Mouse (Mus musculus) gastrocnemius, postnatal 14 days (tissue): ENCODE measurements around the gene Setd1b. TPM values are rescaled to one million over a fixed set of nuclear protein-coding genes. Genes with fewer than 3 reads are reported as not detected.

Experiments used
- DNase-seq: peaks from one replicate; pipeline ENCODE4 v3.0.0; 2021; ENCODE audit warnings: mixed read lengths
- intact Hi-C: fragments of 180-260 bp; cut with DNase I; formaldehyde crosslinking; loops from one replicate; pipeline ENCODE4 v1.15.1; 2025; ENCODE audit warnings: low total_unique reads
- total RNA-seq, 2 experiments: library from RNA; stranded (reverse); gene quantifications; 2 replicates each; pipeline ENCODE4 v1.2.3; 2021

Gene Setd1b
- total RNA-seq, 2 experiments from 2014 or later = 10.5 to 11.2 TPM

DNA sequence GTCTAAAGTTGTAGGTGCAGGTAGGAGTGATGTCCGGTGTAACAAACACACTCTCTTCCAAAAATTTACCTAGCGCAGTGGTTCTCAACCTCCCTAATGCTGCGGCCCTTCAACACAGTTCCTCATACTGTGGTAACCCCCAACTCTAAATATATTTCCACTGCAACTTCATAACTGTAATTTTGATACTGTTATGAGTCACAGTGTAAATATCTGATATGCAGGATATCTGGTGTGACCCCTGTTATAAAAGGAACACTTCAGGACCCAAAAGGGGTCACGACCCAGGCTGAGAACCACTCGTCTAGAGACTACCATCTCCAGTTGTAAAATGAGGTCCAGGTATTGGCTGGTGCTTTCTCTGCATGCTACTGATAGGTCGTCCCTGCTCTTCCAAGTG, 16.9 kb upstream of the Setd1b start:
- intact Hi-C loops = no loop called here
- no peak for DNase-seq

DNA sequence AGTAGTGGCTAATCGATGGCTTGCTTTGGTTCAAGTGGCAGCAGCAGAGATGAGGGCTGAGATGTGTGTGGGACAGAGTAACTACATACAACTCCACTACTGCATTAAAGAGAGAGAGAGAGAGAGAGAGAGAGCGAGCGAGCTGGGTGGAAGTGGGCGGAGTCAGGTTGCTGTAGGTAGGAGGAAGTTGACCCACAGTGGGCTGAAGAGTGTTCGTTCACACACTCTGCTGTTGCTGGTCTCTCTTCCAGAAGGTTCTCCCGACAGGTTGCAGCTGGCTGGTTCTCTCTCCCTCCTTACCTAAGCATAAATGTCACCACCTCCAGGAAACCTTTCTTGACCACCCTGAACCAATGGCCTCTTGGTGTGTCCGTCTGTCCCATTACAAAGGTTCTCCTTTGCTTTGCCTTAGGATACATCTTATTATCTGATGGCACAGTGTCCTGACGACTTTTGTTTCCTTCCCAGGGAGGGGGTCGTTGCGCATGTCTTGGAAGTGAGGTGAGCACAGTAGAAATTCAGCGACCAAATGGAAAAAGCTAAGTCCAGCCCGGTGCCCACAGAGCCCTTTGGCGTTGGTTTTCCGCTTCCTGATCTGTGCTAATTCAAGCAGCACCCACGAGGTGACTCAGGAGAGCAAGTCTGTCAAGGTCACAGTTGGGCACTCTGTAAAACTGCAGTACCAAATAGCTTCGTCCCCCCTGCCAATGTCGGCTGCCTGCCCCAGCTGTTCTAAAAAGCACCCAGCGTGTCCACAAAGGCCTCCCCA, 16.2 kb upstream of the Setd1b start:
- no peak for DNase-seq
- intact Hi-C loops = no loop called here

DNA sequence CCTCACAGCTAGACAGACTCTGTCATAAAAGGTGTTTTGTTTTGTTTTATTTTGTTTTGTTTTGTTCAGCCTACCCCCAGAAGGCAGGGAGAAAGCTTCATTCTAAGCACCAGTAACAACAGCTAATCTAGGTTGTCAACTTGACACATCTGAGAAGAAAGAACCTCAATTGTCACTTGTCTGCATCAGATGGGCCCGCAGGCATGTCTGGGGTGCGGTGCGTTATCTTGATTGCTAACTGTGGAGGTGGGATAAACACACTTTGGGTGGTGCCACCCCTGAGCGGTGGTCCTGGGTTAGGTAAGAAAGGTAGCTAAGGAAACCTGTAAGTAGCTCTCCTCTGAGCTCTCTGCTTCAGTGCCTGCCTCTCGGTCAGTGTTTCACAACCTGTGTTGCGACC, 15.0 kb upstream of the Setd1b start:
- intact Hi-C loops = no loop called here
- no peak for DNase-seq

DNA sequence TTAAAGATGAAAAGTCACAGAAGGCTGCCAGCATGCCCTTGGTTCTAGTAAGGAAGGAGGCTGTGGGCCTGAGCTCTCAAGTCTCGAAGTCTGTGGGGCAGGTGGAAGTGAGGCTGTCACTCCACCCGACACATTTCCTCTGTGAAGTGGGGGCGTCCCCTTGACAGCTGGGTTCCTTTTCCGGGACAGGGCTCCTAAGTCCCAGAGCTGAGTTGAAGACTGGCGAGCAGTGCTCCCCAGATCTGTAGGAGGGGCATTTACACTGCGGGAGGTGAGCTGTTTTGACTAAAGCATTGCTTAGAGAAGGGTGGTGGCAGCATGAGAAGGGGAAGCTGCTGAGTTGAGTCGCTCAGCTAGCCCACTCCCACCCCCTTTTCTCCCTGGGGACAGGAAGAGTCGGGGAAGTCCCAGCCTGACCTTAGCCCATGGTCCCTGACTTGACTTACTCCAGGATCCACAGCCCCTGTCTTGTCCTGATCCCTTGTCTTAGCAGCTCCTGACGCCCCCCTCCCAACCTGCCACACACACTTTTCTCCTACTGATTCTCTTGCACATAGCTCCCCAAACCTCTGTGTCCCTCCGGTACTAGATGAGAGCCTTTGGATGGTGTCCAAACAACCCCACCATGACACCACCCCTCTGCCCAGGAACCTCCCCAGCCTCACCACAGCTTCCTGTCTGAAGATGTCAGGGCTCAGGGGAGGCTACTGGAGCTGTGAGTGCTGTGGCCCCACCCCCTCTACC, 13.4 kb upstream of the Setd1b start:
- no peak for DNase-seq

DNA sequence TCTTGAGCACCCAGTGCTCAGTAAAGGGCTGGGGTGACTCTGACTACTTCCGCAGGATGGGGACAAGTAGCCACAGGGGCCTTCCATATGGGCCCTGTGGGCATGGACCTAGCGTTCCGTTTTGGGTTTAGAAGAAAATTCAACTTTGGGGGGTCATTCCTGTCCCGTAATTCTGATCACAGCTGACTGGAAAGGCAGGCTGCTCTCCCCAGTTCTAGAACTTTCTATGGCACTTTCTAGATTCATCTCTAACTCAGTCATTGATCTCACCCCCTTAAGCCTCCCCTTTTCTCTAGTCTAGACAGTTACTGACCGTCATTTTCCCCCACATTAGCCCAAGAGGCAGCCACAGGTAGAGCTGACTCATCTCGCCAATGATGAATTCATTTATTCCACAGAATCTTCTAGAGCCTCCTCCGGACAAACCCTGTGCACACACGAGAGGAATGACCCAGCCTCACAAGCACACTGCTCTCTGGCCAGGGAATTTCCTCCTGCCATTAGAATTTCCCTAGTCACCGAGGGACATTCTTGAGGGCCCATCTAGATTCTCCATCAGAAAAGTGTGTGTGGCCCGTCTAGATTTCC, 12.7 kb upstream of the Setd1b start:
- no peak for DNase-seq
- intact Hi-C loops = no loop called here

More for the DNA sequence above, 13.4 kb upstream of the Setd1b start:
- intact Hi-C loops = no loop called here

DNA sequence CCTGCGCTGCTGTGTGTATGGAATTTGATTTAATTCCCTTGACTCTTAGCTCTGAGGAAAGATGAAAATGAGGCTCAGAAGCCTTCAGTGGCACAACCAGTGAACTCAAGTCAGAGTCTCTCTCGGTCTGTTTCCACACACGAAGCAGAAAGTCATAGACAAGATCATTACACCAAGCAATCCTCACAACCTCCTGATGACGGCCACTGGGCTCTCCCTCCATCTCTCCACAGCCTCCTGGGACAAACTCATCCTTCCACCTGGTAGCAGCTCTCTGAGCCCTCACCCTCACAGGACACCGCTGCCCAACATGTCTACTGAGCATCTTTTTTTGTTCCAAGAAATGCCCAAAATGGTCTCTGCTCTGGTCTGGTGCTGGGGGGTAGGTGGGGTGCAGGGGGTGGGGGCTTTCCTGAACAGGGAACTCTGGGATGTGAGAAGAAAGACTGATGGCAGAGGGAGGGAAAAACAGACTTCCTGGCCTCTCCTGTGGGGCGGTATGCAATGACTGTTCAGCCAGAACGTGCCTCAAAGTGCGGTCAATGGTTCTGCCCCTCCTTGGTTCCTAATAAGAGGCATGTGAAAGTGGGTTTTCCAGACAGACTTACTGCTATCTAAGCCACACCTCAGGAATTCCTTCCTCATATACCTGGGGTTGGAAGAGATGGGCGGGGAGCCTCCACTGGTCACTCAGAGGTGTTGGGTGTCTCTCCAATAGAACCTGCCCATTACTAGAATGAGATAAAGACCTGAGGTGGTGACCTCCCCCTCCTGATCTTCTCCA, 11.8 kb upstream of the Setd1b start:
- DNase-seq = no peak
- intact Hi-C loops = no loop called here

DNA sequence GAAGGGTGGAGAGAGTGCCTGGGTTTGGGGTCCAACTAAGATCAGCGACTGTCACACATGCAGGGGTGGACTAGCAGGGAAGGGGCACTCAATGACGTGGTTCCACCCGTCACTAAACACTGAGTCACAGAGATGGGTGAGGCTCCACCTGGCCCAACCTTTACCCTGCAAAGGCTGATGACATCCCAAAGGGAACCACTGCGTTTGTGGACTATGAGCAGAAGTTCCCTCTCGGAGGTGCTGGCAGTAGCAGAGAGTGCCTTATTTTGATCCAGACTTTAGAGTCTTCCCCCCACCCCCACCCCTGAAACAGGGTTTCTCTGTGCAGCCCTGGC, 11.2 kb upstream of the Setd1b start:
- intact Hi-C loops = no loop called here
- no peak for DNase-seq

DNA sequence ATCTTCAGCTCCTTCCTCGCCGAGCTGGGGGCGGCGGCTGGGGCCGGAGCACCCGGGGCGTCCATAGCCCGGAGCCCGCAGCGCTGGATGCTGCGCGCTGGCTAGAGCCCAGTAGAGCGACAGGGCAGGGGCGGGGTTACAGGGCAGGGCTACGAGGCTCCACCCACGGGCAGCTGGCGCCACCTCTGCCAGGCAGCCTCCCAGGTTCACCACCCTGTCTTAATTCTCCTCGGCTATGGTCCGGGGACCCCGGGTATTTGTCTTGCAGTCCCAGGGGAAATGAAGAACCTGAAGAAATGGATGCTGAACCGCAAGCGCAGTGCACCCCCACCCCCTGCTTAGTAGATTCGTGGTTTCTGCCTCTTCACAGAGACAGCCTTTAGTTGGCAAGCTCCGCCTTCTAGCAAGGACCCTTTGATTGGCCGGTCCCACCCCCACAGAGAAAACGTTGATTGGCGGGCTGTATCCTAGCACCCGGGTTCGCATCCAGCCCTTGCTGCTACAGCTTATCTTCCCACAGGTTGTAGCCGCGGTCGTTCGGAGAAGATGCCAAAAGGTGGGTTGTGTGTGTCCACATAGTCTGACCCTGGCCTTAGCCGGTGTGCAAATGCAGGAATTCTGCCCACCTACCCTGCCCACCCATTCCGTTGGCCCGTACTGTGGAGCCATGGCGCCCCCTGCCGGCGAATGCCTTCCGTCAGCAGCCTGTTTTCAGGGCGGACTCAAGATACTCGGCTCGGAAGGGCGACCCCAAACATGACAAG, 9.5 kb upstream of the Setd1b start, which contains the start of gene Rhof:
Gene Rhof, minus strand, starts transcription at position 385 of the 764 bp plus-strand sequence.
- intact Hi-C loops = loop anchor here (2.0 kb wide), 1 partner anchor 16 kb away; no protein-coding TSS in a partner anchor
- peak; percentile 81 for DNase-seq

DNA sequence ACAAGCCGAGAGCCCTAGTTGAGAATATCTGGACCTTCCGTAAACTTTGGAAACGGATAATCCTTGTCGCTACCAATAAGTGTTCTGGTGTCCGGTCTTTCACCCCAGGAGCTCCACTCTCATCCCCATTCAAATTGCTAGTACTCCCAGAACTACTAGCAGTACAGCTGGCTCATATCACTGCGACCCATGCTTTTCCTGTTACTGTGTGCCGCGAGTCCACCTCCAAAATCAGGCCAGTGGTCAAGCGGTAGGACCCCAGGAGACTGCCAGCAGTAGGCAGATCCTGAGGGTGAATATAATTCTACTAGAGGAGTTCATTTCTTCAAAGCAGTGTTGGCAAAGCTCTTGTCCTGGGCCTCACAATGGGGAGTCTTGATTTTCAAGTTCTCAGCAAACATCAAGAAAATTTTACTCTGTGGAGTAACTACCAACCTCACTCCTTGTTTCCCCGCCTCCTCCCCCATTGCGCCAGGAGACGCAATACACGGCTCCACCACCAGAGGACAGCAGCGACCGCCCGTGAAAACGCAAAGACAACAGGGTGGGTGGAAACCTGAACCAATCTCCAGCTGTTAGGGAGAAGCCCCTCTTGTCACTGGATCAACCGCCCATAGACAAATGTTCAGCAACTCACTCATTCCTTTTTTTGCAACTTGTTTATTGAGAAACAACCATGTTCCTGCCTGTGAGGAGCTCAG, 8.8 kb upstream of the Setd1b start:
- DNase-seq = peak; percentile 85
- intact Hi-C loops = loop anchor here (2.0 kb wide), 1 partner anchor 16 kb away; no protein-coding TSS in a partner anchor

DNA sequence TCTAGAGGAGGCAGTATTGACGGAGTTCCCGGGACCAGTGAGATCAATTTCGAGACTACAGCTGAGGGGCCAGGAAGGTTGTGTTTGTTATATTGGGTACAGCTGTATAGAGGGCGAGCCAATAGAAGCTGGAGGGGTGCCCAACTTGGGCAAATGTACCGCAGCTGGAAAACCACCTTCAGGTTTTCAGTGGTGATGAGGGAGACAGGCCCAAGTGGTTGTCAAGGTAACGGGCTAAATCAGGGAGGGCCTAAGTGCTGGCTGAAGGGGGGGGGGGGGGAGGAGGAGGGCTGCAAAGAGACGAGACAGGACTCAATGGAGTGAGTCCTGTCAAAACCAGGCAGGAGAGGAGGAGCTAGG, 8.2 kb upstream of the Setd1b start:
- DNase-seq = no peak
- intact Hi-C loops = loop anchor here (2.0 kb wide), 1 partner anchor 15 kb away; no protein-coding TSS in a partner anchor

DNA sequence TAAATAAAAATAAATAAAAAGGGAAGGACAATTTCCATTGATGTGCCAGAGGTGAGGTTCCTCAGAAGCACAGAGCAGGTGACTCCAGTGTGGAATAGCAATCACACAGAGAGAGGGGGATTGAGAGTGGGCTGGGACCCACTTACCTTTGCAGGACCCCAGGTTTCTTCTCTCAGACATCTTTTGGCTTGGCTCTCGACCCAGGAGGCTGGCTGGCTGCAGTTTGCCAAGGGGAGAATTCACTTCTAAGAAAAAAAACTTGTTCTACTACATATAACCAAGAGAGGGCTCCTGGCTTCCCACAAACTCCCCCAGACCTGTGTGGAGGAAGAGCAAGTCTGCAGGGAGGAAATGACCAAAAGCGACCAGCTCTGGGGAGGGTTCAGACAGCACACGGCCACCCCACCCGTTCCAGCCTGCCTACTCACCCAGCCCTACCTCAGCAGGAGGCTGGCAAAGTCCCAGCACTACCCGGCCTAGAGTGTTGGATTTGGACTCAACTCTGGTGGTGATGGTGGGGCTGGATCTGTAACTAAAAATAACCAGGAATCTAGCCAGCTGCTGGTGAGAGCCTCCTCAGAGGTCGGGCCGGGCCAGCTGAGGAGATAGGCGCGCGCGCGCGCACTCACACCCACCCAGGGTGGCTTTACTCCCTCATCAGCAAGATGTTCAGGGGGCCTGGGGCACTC, 7.7 kb upstream of the Setd1b start:
- intact Hi-C loops = no loop called here
- peak; percentile 85 for DNase-seq

DNA sequence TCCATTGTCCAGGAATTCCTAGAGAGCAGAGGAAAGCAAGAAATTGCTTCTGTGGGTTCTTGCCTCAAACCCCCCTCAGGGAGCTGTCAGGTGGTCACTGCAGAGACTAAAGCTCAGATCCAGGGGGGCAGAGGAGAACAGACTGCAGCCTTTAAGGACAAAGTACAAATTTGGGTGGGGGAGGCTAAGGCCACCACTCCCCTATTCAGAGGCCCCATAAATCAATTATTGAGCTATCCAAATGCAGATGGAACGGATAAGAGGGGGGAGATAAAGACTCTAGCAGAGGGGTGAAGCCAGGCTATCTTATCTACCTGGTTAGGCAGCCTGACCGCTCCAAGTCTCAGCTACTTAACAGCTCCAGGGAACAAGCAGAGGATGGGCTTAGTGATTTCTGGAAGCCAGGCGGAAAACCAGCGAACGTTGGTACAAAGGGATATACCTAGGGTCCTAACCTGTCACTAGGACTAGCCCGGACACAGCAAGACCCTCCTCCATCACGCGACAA, 7.1 kb upstream of the Setd1b start:
- no peak for DNase-seq

DNA sequence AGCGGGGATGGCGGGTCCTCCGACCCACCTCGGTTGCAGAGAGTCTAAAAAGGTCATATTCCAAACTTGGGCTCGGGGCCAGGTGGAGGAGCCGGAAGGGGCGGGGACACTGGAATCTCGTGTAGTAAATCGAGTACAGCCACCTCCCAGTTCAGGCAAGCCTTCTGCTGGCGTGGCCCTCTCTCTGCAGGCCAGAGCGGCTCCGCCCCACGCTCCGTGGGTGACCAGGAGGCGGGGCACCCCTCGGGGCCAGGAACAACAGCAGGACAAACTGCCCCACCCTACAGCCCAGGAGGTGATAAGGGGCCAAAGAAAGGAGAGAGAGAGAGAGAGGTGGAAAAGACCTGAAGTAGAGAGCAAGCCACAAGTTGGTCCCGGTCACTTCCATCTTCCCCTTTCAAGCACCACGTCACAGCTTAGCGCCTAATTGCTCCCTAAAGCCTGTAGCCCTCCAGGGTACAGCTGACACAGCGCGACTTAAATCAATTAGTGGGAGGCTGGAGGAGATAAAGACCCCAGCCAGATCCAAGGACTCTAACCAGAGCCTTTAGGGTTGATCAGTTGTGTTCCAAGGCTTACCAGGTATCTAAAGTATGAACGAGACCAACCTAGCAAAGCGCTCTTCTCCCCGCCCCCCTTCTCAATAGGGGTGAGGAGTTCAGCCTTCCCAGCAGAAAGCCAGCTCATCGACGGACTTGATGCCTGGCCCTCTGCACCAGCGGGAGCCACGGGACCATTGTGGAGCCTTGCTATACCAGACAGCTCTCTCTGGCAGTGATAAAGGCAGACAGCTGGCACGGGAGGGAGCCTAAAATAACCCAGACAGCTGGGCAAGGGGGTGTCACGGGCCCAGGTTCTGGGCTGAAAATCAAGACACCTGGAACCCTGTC, 6.3 kb upstream of the Setd1b start:
- DNase-seq = peak; percentile 95
- intact Hi-C loops = no loop called here

More for the DNA sequence above, 7.1 kb upstream of the Setd1b start:
- intact Hi-C loops = no loop called here

DNA sequence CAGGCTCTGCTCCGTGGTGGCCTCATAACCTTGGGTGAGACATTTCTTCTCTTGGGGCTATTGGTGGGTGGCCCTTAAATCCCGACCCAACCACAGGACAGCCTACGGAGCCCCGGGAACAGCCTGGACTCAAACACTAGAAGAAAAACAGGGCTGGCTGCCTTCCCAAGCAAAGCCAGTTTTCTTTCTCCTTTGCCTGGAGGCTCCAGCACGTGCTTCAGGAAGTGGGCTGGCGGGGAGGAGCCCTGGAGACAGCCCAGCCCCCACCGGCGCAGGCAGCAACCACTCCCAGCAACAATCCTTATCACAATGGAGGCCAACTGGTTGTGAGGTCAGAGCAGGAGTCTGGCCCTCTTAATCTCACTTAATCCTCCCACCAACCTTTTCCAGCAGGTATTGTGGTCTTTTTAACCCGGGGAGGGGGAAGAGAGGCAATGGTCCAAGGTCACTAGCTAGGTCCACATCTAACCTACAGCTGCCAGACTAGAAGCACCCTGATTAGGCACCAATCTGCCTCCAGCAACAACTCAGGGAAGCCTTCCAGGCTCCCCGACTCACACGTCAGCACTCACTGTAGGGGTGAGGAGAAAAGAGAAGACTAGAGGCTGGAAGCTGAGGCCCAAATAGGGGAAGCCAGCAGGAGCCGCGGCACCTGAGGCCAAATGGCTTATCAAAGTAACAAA, 5.5 kb upstream of the Setd1b start:
- intact Hi-C loops = no loop called here

DNA sequence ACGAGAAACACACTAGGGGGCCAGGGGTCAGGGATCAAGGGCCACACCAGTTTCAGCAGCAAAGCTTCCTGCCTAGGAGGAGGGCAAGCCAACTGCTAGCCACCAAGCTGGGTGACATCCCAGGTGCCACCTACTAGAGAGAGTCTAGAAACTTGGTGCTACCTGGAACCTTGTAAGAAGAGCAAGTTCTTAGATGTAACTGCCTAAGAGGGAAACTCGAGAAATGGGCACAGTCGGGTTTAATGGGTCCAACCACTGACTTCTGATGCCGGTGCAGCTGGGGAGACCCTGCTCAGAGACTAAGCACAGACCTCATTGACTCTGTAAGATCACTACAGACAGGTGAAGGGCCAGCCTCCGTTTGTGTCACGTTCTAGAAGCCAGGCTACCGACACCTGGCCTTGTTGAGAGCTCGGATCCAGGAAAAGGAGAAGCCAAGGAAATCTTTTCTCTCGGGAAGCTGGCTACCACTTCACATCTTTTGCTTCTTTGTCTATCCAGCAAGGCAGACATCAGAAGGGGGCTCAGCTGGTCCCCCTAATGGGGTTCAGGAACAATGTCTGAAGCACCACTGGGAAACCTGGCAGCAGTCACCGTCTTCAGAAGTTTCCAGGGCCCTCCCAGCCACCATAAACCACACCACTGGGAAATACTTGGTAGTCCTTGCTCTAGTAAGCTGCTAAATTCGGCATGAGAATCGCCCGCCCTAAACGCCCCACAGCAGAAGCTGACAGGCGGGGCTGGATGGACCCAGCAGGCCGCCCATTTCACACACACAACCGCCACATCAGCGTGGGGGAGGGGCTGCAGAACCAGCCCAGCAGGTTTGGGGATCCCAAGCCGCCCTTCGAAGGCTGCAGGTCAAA, 4.7 kb upstream of the Setd1b start:
- intact Hi-C loops = no loop called here

More for the DNA sequence above, 5.5 kb upstream of the Setd1b start:
- DNase-seq = peak; percentile 94

More for the DNA sequence above, 4.7 kb upstream of the Setd1b start:
- peak; percentile 94 for DNase-seq
